Mouse (Mus musculus): ENCODE measurements at regions not wholly inside any gene's neighbourhood (a gene's known extent, or its start where the extent isn't known, plus 50 kb on each side); places are given as distances from the start of the nearest gene placed in this dataset.
A peak's percentile ranks its signal among the peaks of the same experiment; 100 is the strongest.
"Not testable (repeated sequence)": the region's sequence is repeated elsewhere in the genome, so short reads cannot be mapped to it uniquely, and the experiment has no call there.

- not testable (repeated sequence) for DNase-seq (ENCODE audit: low read depth, low spot score)
Measured at GRCm38 (mm10) chr17:13432256-13432655, 77.9 kb downstream of the Tcp10c start.

GRCm38 (mm10) chr17:13434146-13434545 lies 79.8 kb downstream of the Tcp10c start:
- not testable (repeated sequence) for DNase-seq (ENCODE audit: low read depth, low spot score)

GRCm38 (mm10) chr17:13438790-13439189 lies 84.4 kb downstream of the Tcp10c start:
- DNase-seq (ENCODE audit: low read depth, low spot score) = not testable (repeated sequence)

GRCm38 (mm10) chr17:13440708-13441530 lies 86.5 kb downstream of the Tcp10c start:
- DNase-seq (ENCODE audit: low read depth, low spot score) = not testable (repeated sequence)

GRCm38 (mm10) chr17:13442229-13442628 lies 87.9 kb downstream of the Tcp10c start:
- not testable (repeated sequence) for DNase-seq (ENCODE audit: low read depth, low spot score)

GRCm38 (mm10) chr17:13456869-13457600 lies 102.7 kb downstream of the Tcp10c start:
- DNase-seq (ENCODE audit: low read depth, low spot score) = not testable (repeated sequence)

GRCm38 (mm10) chr17:13457942-13458341 lies 103.6 kb downstream of the Tcp10c start:
- DNase-seq (ENCODE audit: low read depth, low spot score) = not testable (repeated sequence)

GRCm38 (mm10) chr17:13458814-13459213 lies 104.4 kb downstream of the Tcp10c start:
- not testable (repeated sequence) for DNase-seq (ENCODE audit: low read depth, low spot score)

GRCm38 (mm10) chr17:13462663-13463062 lies 108.3 kb downstream of the Tcp10c start:
- DNase-seq (ENCODE audit: low read depth, low spot score) = not testable (repeated sequence)

GRCm38 (mm10) chr17:13465822-13466221 lies 111.5 kb downstream of the Tcp10c start:
- not testable (repeated sequence) for DNase-seq (ENCODE audit: low read depth, low spot score)

GRCm38 (mm10) chr17:13469867-13470380 lies 115.6 kb downstream of the Tcp10c start:
- DNase-seq (ENCODE audit: low read depth, low spot score) = not testable (repeated sequence)

- DNase-seq (ENCODE audit: low read depth, low spot score) = peak; percentile 54
Measured at GRCm38 (mm10) chr17:13472460-13473062, 118.2 kb downstream of the Tcp10c start.

GRCm38 (mm10) chr17:13474310-13475094 lies 120.1 kb downstream of the Tcp10c start:
- no peak for DNase-seq (ENCODE audit: low read depth, low spot score)

GRCm38 (mm10) chr17:13478866-13479571 lies 124.6 kb downstream of the Tcp10c start:
- no peak for DNase-seq (ENCODE audit: low read depth, low spot score)

GRCm38 (mm10) chr17:13479572-13480063 lies 125.2 kb downstream of the Tcp10c start:
- DNase-seq (ENCODE audit: low read depth, low spot score) = peak; percentile 12

GRCm38 (mm10) chr17:13481445-13482085 lies 127.2 kb downstream of the Tcp10c start:
- DNase-seq (ENCODE audit: low read depth, low spot score) = no peak

GRCm38 (mm10) chr17:13482136-13482535 lies 127.8 kb downstream of the Tcp10c start:
- DNase-seq (ENCODE audit: low read depth, low spot score) = no peak

GRCm38 (mm10) chr17:13487291-13488215 lies 133.2 kb downstream of the Tcp10c start:
- no peak for DNase-seq (ENCODE audit: low read depth, low spot score)

Measured in CD4-positive helper T cell, adult 2 months (primary cell).